In genomic region chr1:80418321-80419045, GRCm38 (mm10) we compare ENCODE assay signal across 21 mouse cellular contexts. TPM values are rescaled to one million over a fixed set of nuclear protein-coding genes. Genes with fewer than 3 reads are reported as not detected.
DNase-seq lines count a peak whose midpoint lies in the region; ATAC-seq lines count a peak whose summit lies in the region.
"Had no signal": no experiment of that assay in that cellular context is flagged by ENCODE, and none has a peak within 500 bp of the region (broad histone marks: within the 10 kb centered on the region; RNA-seq: fewer than 3 reads in every experiment).

No protein-coding gene starts in this region.

- no peak overlapping the region for H3K4me3 ChIP-seq in midbrain, embryonic 16.5 days (ENCODE audit: low read depth, low read length)
- H3K4me3 ChIP-seq: gastrocnemius, adult 2 months; heart, embryonic 10.5 days; left cerebral cortex, adult 2 months; limb, embryonic 12.5 days; megakaryocyte, embryonic 14.5 days had no signal

- ATAC-seq in monocyte, adult 5-6 weeks (replicated peaks; ENCODE audit: insufficient number of reproducible peaks, low FRiP score, low TSS enrichment, poor library complexity, severe bottlenecking), result peak; percentile 47; the same call in 1 of the 2 replicates
- no peak for ATAC-seq in midbrain, embryonic 16.5 days
- ATAC-seq: forebrain, embryonic 14.5 days; Patski had no signal

- no peak overlapping the region for H3K9ac ChIP-seq in midbrain, embryonic 16.5 days (ENCODE audit: low read depth, low read length)
- H3K9ac ChIP-seq: limb, embryonic 12.5 days had no signal

- 94% methylated on average over 12 of the region's 12 CpGs for WGBS in midbrain, embryonic 16.5 days

- DNase-seq in adrenal gland, adult 8-10 months, result peak; percentile 19
- no peak for DNase-seq in adrenal gland, postnatal 4 days (ENCODE audit: low spot score in 2 of 2)
- DNase-seq in A20 (ENCODE audit: low read depth, low spot score), result peak; percentile 69
- DNase-seq in adrenal gland, postnatal 36 days, result peak; percentile 20 to 43
- DNase-seq in right cerebral cortex, postnatal 14 days, result no peak
- DNase-seq in right cerebral cortex, postnatal 25 days, result no peak
- DNase-seq: cerebellum, adult 11-12 months; gastrocnemius, adult 2 months; kidney, adult 8-10 months had no signal

- H3K27me3 ChIP-seq in midbrain, embryonic 16.5 days (ENCODE audit: control insufficient read depth, insufficient read depth, low read depth, low read length), result no peaks in the 10 kb centered on the region
- H3K27me3 ChIP-seq: limb, embryonic 12.5 days; megakaryocyte, embryonic 14.5 days had no signal

- no peaks in the 10 kb centered on the region for H3K36me3 ChIP-seq in midbrain, embryonic 16.5 days (ENCODE audit: control insufficient read depth, insufficient read depth, low read length)
- H3K36me3 ChIP-seq: heart, embryonic 10.5 days; limb, embryonic 12.5 days had no signal

- H3K4me1 ChIP-seq in midbrain, embryonic 16.5 days (ENCODE audit: control insufficient read depth, insufficient read depth, low read length), result no peaks in the 10 kb centered on the region
- H3K4me1 ChIP-seq: heart, embryonic 10.5 days had no signal

- no peak overlapping the region for H3K27ac ChIP-seq in midbrain, embryonic 16.5 days (ENCODE audit: low read length)
- H3K27ac ChIP-seq: gastrocnemius, adult 2 months; heart, embryonic 10.5 days; left cerebral cortex, adult 2 months; limb, embryonic 12.5 days had no signal

- no peaks in the 10 kb centered on the region for H3K9me3 ChIP-seq in midbrain, embryonic 16.5 days (replicated peaks; ENCODE audit: control insufficient read depth, low read length, poor library complexity, severe bottlenecking)
- H3K9me3 ChIP-seq: heart, embryonic 10.5 days; limb, embryonic 12.5 days; megakaryocyte, embryonic 14.5 days had no signal

- no peak overlapping the region for H3K4me2 ChIP-seq in midbrain, embryonic 16.5 days (ENCODE audit: low read length)
- H3K4me2 ChIP-seq: limb, embryonic 12.5 days had no signal

RNA-seq across cellular contexts. Expression of gene Gm45261, which starts 42.8 kb away (rescaled TPM):
- total RNA-seq in adrenal gland, adult 8-10 months (2022), result not detected
- not detected for total RNA-seq in adrenal gland, postnatal 4 days (2021)
- total RNA-seq in adrenal gland, postnatal 36 days (2021), result not detected
- total RNA-seq in monocyte, adult 5-6 weeks (2017), result not detected in 3 replicates
- not detected in 2 replicates for polyA plus RNA-seq in midbrain, embryonic 16.5 days (2015; fragmentation: Nextera tagmentation; extraction: Ambion mirVana)
- total RNA-seq: gastrocnemius, adult 2 months; heart, postnatal 25 days; left cerebral cortex, adult 2 months had no signal
- polyA plus RNA-seq: forebrain, embryonic 14.5 days; heart, embryonic 10.5 days; large intestine, adult 2 months; limb, embryonic 12.5 days; liver, embryonic 16.5 days; Patski; stomach, embryonic 14.5 days had no signal

Comparison
In these comparisons a context has a peak if more than half of its experiments do, and no peak if none do; other contexts are left out.
1. DNase-seq: peak in adrenal gland, adult 8-10 months (single experiment), A20 (single experiment) and adrenal gland, postnatal 36 days (2 of 2); none in adrenal gland, postnatal 4 days (0 of 2), right cerebral cortex, postnatal 14 days (single experiment) and right cerebral cortex, postnatal 25 days (single experiment).